Comparison of ENCODE assay signal across 12 mouse cellular contexts in genomic region chr6:13565734-13566133, GRCm38 (mm10). TPM values are rescaled to one million over a fixed set of nuclear protein-coding genes. Genes with fewer than 3 reads are reported as not detected.
DNase-seq lines count a peak whose midpoint lies in the region; ATAC-seq and TF ChIP-seq lines count a peak whose summit lies in the region.
"Had no signal": no experiment of that assay in that cellular context is flagged by ENCODE, and none has a peak within 500 bp of the region (broad histone marks: within the 10 kb centered on the region; RNA-seq: fewer than 3 reads in every experiment).

No protein-coding gene starts in this region.

- H3K4me1 ChIP-seq in hindbrain, postnatal 0 days (ENCODE audit: insufficient read depth, low read length) = no peaks in the 10 kb centered on the region
- no peaks in the 10 kb centered on the region for H3K4me1 ChIP-seq in hindbrain, embryonic 14.5 days (replicated peaks; ENCODE audit: control insufficient read depth, insufficient read depth, low read length)
- no peaks in the 10 kb centered on the region for H3K4me1 ChIP-seq in lung, adult 2 months (ENCODE audit: control insufficient read depth, insufficient read depth, low read length)
- H3K4me1 ChIP-seq: embryonic facial prominence, embryonic 12.5 days; hindbrain, embryonic 12.5 days; megakaryocyte, embryonic 14.5 days; neural tube, embryonic 13.5 days had no signal

- H3K4me3 ChIP-seq in hindbrain, postnatal 0 days (ENCODE audit: low read length) = no peak overlapping the region
- no peak overlapping the region for H3K4me3 ChIP-seq in hindbrain, embryonic 14.5 days (replicated peaks; ENCODE audit: low read length)
- no peak overlapping the region for H3K4me3 ChIP-seq in lung, adult 2 months (replicated peaks; ENCODE audit: extremely low read depth, low read depth, low read length)
- H3K4me3 ChIP-seq: embryonic facial prominence, embryonic 12.5 days; hindbrain, embryonic 12.5 days; megakaryocyte, embryonic 14.5 days; neural tube, embryonic 13.5 days had no signal

- 95% methylated on average over 1 of the region's 1 CpGs for WGBS in hindbrain, postnatal 0 days
- WGBS in hindbrain, embryonic 14.5 days = 96% methylated on average over 1 of the region's 1 CpGs
- WGBS in lung, adult 2 months = 92% methylated on average over 1 of the region's 1 CpGs

- peak; percentile 30 for TF ChIP-seq CTCF in hindbrain, postnatal 0 days (IDR thresholded peaks at IDR 0.05; ENCODE audit: low read depth)
- no peak for TF ChIP-seq CTCF in lung, adult 2 months (IDR thresholded peaks at IDR 0.05; ENCODE audit: insufficient read depth, low read length)

- H3K9me3 ChIP-seq in hindbrain, postnatal 0 days (ENCODE audit: low read length) = no peaks in the 10 kb centered on the region
- no peaks in the 10 kb centered on the region for H3K9me3 ChIP-seq in hindbrain, embryonic 14.5 days (ENCODE audit: control insufficient read depth, low read length)
- H3K9me3 ChIP-seq: embryonic facial prominence, embryonic 12.5 days; hindbrain, embryonic 12.5 days; megakaryocyte, embryonic 14.5 days; neural tube, embryonic 13.5 days had no signal

- no peak for TF ChIP-seq POLR2A in lung, adult 2 months (IDR thresholded peaks at IDR 0.05; ENCODE audit: borderline replicate concordance, extremely low read depth, low read depth, low read length)

- H3K27me3 ChIP-seq in hindbrain, postnatal 0 days (ENCODE audit: insufficient read depth, low read length) = no peaks in the 10 kb centered on the region
- H3K27me3 ChIP-seq in hindbrain, embryonic 14.5 days (ENCODE audit: control insufficient read depth, insufficient read depth, low read length) = no peaks in the 10 kb centered on the region
- no peaks in the 10 kb centered on the region for H3K27me3 ChIP-seq in splenic B cell, adult 2 months (ENCODE audit: control insufficient read depth, insufficient read depth, low read length, poor library complexity, severe bottlenecking)
- H3K27me3 ChIP-seq: embryonic facial prominence, embryonic 12.5 days; hindbrain, embryonic 12.5 days; neural tube, embryonic 13.5 days had no signal

- no peaks in the 10 kb centered on the region for H3K36me3 ChIP-seq in hindbrain, postnatal 0 days (ENCODE audit: insufficient read depth, low read length)
- H3K36me3 ChIP-seq in hindbrain, embryonic 14.5 days (replicated peaks; ENCODE audit: control insufficient read depth, insufficient read depth) = no peaks in the 10 kb centered on the region
- H3K36me3 ChIP-seq in splenic B cell, adult 2 months (ENCODE audit: control insufficient read depth, insufficient read depth, low read length, poor library complexity, severe bottlenecking) = no peaks in the 10 kb centered on the region
- H3K36me3 ChIP-seq: embryonic facial prominence, embryonic 12.5 days; hindbrain, embryonic 12.5 days; neural tube, embryonic 13.5 days had no signal

- H3K27ac ChIP-seq in hindbrain, postnatal 0 days = no peak overlapping the region
- H3K27ac ChIP-seq in hindbrain, embryonic 14.5 days = no peak overlapping the region
- H3K27ac ChIP-seq: embryonic facial prominence, embryonic 12.5 days; hindbrain, embryonic 12.5 days; neural tube, embryonic 13.5 days had no signal

- no peak overlapping the region for H3K4me2 ChIP-seq in hindbrain, postnatal 0 days (ENCODE audit: low read depth, low read length)
- no peak overlapping the region for H3K4me2 ChIP-seq in hindbrain, embryonic 14.5 days (replicated peaks)
- H3K4me2 ChIP-seq: embryonic facial prominence, embryonic 12.5 days; hindbrain, embryonic 12.5 days; neural tube, embryonic 13.5 days had no signal

- peak; percentile 25 for DNase-seq in hindbrain, postnatal 0 days (ENCODE audit: low spot score)
- no peak for DNase-seq in hindbrain, embryonic 14.5 days (ENCODE audit: low spot score)
- peak; percentile 15 for DNase-seq in lung, postnatal 36 days
- no peak for DNase-seq in lung, adult 2 months
- DNase-seq in MEL-GATA-1-ER (ENCODE audit: extremely low read depth, low read depth) = peak; percentile 5
- DNase-seq in splenic B cell, adult 2 months (ENCODE audit: low read depth, low spot score) = peak; percentile 37
- DNase-seq in adrenal gland, postnatal 14 days = no peak

- no peak overlapping the region for H3K9ac ChIP-seq in hindbrain, postnatal 0 days (replicated peaks; ENCODE audit: low read length)
- no peak overlapping the region for H3K9ac ChIP-seq in hindbrain, embryonic 14.5 days
- H3K9ac ChIP-seq: embryonic facial prominence, embryonic 12.5 days; hindbrain, embryonic 12.5 days; neural tube, embryonic 13.5 days had no signal

- ATAC-seq in hindbrain, postnatal 0 days = no peak
- ATAC-seq in hindbrain, embryonic 14.5 days (ENCODE audit: low FRiP score) = no peak
- ATAC-seq: forebrain, embryonic 16.5 days had no signal

RNA-seq across cellular contexts. Expression of gene Tmem168, which starts 42.2 kb away (rescaled TPM):
- 13.9 and 16.7 TPM in 2 replicates for total RNA-seq in hindbrain, postnatal 0 days (2014; rRNA removed)
- 15.3 and 16.3 TPM in 2 replicates for polyA plus RNA-seq in hindbrain, postnatal 0 days (2015; fragmentation: Nextera tagmentation; extraction: Ambion mirVana)
- polyA plus RNA-seq in hindbrain, embryonic 14.5 days (2014; fragmentation: Nextera tagmentation; extraction: Ambion mirVana) = 25.8 and 26.0 TPM in 2 replicates
- 9.9 and 13.2 TPM in 2 replicates for polyA plus RNA-seq in lung, adult 2 months (2012; rRNA removed)
- 24.9 and 27.4 TPM in 2 replicates for total RNA-seq in adrenal gland, postnatal 14 days (2021)

Comparison
In these comparisons a context has a peak if more than half of its experiments do, and no peak if none do; other contexts are left out.
1. DNase-seq: peak in hindbrain, postnatal 0 days (single experiment), lung, postnatal 36 days (single experiment), MEL-GATA-1-ER (single experiment) and splenic B cell, adult 2 months (single experiment); none in hindbrain, embryonic 14.5 days (single experiment), lung, adult 2 months (single experiment) and adrenal gland, postnatal 14 days (single experiment).